Mouse (Mus musculus) hematopoietic stem cell, adult 5-6 weeks (primary cell): ENCODE results near the gene Igf1r. TPM values are rescaled to one million over a fixed set of nuclear protein-coding genes. Genes with fewer than 3 reads are reported as not detected.

Source experiments
- ATAC-seq, 2 experiments: fragments of 125-278 bp in 1 of 2; replicated peaks in 1 of 2; 2 replicates each; pipeline ENCODE4 v1.8.0; 2016 to 2017; ENCODE audit warnings: inconsistent platforms in 2 of 2, mild to moderate bottlenecking in 2 of 2, moderate number of reproducible peaks in 2 of 2, low read depth in 1 of 2, moderate TSS enrichment in 1 of 2; ENCODE audit not compliant: low FRiP score in 2 of 2, poor library complexity in 2 of 2, severe bottlenecking in 2 of 2, insufficient read depth in 1 of 2, low TSS enrichment in 1 of 2
- total RNA-seq: library from RNA; stranded (forward); fragments of 172-1452, 232-1000 nt; gene quantifications from 2 replicates; pipeline ENCODE4 v1.2.3, GENCODE M21; 2017

Igf1r gene
- total RNA-seq, 1 experiment from 2014 or later = 31.6 TPM

DNA sequence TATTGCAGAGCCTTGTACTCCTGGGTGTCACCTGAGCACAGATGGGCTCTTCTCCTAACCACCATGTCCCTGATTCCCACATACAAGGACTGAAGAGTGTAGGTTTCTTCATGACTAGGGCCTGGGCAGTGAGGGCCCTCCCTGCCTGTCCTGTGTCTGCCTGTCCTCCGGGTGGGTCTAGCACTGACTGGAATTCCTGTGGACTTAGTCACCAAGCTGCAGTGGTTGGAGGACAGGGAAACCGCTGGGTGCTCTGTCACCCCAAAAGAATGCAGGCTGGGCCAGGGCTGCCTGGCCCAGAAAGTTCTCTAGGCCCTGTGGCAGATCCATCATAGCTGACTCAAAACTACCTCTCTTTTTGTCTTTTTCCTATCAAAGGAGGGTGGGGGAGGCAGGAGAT lies 69.1 kb downstream of the Igf1r start:
- ATAC-seq = no peak

DNA sequence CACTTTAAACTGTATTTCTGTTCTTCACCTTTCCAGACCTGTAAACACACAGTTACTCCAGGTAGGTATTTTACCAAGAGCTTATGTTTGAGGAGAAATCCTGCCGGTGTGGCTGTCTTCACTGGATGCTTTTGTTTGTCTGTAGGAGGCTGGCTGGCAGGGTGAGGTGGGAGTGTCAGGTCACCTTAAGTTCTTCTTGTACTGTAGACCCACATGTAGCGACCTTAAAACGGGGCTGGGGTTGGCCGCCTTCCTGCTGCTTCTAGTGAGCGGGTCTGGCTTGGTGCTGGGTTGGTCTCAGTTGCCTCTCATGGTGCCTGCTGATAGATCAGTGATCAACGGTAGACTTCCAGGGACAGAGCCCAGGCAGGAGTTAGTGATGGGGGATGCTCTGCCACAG lies 69.6 kb downstream of the Igf1r start:
- no peak for ATAC-seq

DNA sequence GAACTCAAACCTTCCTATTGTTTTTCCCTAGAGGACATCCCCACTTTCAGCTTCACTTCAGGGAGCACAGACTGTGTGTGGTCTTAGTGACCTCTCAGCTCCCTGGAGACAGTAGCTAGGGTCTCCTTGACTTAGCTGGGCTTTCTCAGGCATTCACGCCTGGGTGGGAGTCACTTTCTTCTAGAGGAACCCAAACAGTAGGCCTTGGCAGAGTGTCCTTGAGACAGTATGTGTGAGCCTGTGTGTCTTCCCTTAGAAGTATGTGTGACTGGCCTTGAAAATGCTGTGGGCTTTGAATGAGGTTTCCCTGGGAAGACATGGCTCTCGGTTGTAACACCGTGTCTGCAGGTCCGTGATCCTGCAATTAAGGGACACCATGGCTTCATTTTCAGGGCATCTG lies 71.3 kb downstream of the Igf1r start:
- ATAC-seq = no peak

DNA sequence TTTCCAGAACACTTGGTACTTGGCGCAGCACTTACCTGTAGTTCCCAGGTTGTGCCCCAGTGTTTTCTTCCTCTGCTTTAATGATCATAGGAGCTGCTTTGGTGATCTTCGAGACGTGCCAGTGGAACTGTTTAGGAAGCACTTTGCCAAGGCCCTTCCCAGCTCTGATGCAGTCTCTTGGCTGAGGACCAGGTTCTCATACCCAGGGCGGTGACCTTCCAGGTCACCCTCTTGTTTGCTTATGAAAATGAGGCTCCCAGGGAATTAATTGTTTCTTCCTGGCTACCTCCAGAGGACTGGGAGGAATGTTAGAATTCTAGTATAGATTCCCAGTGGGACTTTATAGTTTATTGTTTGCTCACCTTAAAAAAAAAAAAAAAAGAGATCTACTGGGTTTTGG lies 72.0 kb downstream of the Igf1r start:
- no peak for ATAC-seq

DNA sequence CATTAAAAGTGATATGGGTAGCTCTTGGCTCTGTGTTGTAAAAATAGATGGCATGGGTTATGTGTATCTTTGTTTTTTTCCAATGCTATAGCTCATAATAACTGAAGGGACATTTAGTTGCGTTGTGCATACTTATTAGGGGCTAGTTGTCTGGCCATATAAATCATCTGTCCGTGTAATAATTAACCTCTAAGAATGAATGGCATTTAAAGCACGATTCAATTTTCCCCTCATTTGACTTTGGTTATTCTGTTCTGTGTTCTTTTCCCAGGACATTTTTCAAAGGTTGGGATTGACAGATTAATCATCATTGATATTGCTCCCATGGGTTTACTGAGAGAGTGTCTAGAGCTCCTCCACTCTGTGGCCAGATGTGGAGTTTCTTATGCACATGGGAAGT lies 72.8 kb downstream of the Igf1r start:
- ATAC-seq = no peak

DNA sequence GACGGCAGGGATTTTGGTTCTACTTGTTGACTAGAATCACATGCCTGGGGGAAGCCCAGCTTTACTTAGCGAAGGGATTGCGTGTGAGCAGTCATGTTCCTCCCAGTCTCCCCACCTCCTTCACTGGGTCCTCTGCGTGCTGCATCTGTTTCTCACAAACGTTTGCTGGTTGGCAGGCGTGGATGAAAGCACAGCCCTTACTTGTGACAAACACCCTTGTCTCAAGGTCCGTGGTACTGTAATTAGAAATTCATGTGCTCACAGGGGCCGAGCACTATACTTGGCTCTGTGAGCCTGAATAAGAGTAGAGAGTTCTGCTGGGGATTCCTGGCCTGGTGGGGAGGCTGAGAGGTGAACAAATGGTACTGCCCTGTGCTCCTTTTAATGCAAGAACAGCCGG lies 73.4 kb downstream of the Igf1r start:
- no peak for ATAC-seq

DNA sequence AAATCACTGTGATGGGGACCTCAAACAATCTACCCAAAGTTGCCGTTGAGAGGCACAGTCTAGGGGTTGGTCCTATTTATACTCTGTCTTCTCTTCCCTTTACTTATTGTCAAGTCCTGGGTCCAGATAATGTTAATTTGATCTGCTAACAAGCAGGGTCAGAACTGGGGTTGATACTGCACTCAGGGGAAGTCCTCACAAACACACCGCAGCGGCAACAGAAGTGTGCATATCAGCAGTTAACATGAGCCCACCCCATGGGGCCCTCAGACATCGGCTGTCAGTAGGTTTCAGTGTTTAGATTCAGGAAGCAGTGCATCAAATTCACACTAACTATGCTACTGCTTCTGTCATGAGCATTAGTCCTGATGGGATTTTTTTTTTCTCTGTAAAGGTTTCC lies 75.5 kb downstream of the Igf1r start:
- no peak for ATAC-seq

DNA sequence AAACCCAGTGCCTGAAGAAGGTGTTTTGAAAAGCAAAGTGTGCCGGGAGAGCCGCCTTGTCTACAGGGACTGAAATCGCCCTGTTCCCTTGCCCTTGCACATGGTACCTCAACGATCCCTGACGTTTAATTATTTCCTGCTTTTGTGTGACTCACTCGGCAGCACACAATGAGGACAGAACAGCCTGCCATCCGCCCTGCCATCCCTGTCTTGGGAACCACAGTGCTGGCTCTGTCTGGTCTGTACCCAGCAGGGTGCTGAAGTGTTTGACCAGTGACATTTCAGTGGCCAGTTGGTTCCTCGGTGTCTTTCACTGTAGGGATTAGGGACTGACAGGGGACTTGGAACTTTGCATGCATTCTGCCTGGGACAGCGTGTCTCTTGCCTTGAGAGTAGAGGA lies 78.2 kb downstream of the Igf1r start:
- ATAC-seq = no peak

DNA sequence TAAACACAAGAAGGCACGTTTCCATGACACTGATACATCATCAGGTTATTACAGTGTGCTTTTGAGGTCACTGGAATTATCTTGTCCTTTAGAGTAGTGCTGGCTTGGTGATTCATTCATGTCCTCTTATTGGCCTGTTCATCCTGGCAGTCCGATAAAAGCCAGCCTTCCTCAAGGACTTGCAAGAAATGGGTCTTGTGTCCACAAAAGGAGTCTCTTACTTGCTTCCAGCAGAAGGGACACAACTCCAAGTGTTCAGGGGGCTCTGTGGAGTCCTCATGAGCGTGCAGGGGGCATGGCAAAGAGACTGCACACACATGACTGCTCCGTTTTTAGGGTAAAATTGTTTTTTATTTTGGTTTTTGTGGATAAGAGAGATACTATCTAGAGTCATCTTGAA lies 83.9 kb downstream of the Igf1r start:
- ATAC-seq = no peak

DNA sequence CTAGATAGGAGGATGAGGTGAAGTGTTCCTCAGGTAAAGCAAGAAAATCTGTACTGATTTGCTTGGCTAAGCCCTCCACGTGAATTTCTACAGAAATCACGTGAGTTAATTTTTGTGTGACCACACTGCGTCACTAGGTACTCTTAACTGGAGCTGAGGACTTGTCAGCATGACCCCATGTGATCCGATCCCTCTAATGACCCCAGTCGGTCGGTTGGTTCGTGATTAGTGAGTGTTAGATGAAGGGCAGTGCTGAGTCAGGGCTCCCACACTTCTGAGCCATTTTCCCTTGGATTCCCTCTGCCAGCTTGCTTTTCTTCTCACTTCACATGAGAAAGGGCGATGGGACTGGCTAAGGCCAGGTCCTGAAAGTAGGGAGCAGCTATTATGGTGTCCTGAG lies 86.2 kb downstream of the Igf1r start:
- ATAC-seq = no peak

DNA sequence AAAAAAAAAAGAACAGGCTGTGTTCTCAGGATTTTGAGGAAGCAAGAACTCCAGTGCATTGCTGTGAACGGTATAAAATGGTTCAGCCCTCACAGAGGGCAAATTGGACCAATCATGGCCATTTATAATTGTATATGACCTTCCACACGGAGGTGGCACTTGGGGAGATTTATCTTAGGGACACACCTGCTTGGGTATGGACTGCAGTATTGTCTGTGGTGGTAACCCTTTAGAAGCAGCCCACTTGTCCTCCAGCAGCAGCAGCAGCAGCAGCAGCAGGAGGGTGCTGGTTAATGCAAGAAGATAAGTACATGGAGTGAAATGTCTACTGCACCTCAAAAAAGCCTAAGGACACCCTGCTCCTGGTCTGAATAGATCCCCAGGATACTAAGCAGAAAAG lies 86.9 kb downstream of the Igf1r start:
- ATAC-seq = no peak

DNA sequence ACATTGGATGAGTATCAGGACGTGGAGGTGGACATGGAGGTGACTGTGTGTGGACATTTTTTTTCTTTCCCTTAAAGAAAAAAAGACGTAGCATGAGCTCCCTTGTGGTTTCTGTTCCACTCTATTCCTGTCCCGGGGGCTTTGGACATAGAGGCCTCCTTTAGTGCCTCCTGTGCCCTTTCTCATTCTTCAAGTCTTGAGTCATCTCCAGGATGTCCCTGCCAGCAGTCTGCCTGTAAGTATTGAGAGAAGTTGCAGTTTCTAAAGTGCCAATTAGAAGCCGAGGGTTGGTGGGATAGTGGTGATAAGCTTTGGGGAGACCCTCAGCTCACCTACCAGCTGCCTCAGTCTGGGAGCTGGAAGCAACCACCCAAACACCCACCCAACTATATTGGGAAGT lies 92.0 kb downstream of the Igf1r start:
- ATAC-seq = no peak

DNA sequence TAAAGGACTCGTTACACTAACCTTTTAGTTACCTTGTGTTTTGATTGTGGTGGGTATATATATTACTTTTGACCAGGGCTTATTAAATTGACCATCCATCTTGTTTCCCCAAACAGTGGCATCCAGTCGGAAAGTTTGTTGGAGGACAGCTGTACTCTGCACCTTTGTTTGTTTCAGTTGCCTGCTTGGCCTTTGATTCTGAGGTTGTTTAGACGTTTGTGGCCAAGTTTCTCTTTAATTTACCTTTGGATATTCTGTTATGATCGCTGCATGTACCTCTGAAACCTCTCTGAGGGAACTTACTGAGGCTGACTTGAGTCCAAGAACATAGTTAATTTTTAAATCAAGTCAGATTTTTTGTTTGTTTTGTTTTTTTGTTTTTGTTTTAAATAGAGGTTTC lies 94.5 kb downstream of the Igf1r start:
- no peak for ATAC-seq

DNA sequence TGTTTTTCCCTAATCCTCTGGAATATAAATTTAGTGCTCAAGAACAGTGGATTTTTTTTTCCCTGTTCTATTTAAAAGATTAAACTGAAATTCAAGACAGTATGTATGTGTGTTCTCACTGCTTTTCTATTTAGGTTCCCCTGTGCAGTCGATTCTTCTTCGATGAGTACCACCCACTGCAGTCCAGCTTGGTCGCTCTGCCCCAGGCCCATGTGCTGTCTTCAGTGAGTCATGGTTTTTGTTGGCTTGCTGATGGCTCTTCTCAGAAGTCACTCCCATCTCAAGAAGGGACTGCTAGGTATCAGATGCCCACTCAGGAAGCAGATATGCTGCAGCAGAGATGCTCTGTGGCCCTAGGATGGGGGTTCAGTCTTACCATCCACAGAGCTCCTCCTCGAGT lies 95.9 kb downstream of the Igf1r start:
- no peak for ATAC-seq

DNA sequence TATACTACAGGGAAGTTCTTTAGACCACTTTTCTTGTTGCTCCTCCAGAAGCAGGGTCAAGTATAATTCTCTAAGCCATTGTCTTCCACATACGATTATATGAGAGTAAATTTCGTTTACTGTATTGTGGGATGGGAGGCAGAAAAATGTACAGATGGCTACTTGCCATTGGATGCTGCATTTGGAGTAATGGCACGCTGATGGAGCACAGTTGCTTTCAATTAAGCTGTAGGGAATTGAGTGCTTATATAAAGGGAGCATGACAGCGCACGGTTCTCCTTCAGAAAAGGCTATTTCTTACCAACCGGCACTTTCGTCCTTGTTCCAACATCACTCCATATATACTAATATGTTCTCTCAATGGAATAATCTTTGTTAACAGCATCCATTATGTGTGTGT lies 96.4 kb downstream of the Igf1r start:
- ATAC-seq = no peak

DNA sequence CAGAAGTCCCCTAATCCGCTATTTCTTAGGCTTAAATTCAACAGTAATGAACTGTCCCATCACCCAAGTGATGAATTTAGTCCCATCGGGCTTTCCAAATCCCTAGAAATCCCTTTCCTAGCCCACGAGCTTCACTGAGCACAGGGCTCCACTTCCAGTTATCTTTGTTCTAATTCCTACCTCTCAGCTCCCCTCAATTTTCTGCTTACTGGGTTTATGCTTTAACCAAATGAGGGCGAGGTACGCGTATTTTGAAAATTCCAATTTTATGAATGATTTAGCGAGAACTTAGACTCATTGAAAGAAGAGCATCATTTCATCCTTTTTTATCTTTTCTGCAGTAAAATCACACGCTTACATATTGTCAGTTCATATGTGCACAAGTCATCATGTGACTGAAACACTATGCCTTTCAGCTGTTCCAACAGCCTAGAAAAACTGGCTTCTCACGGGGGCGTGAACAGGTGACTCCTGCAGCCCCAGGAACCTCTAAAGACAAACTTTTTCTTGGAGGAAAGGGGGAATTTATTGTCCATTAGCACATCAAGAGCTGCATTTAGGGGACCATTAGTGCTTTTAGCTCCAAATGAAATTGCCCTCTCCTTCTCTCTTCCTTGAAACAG lies 100.5 kb downstream of the Igf1r start:
- ATAC-seq = no peak

DNA sequence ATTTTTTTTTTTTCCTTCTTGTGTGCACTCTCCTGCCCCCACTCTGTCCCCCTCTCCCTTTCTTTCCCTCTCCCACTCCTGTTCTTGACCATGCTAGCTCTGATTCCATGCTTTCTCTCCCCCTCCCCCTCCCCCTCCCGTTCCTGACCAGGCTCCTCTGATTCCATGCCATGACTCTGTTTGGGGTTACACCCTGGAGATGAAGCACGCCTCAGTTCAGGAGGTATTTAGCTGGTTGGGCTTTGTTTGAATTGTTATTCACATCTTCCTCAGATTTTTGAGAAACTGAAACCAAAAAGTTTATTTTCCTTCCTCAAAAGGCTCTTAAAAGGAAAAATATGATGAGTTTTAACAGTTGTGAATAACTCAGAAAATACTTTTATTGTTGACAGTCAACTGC lies 101.9 kb downstream of the Igf1r start:
- ATAC-seq = no peak

DNA sequence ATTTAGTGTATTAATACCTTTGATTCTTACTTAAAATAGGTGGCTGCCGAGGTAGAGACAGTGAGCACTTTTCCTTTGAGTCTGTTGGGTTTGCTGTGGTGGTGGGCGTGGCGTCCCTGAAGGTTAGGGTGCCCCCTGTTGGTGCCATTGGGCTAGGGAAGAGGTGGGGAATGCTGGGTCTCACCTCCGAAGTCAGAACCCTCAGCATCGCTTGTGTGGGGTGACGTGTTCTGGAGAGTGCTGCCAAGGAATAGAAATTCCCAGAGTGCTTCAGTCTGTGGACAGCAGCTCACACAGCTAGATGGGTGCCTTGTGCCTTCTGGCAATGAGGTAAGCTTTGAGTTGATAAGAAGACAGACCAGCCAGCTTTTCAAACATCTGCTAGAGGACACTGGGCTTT lies 102.3 kb downstream of the Igf1r start:
- 0 out of 4 replicates have a peak, but pooled peaks of 1 of the 2 experiments have one; percentile 11 for ATAC-seq

DNA sequence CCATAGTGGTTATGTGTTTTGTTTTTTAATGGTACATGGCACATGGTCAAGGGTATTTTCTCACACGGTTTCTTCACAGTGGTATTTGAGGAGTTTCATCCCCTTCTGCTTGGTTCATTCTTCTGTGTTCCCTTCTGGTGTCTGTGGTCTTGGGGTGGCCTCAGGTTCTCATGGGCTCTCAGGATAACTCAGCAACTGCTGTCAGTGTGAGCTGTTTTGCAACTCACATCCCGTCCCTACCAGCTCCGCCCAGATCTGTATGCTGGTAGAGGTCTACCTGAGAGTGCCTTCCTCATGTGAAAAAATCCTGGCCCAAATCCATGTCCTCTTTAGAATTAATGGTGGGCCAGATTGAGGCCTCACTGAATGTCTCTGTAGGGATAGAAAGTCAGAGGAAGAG lies 104.4 kb downstream of the Igf1r start:
- ATAC-seq = no peak

DNA sequence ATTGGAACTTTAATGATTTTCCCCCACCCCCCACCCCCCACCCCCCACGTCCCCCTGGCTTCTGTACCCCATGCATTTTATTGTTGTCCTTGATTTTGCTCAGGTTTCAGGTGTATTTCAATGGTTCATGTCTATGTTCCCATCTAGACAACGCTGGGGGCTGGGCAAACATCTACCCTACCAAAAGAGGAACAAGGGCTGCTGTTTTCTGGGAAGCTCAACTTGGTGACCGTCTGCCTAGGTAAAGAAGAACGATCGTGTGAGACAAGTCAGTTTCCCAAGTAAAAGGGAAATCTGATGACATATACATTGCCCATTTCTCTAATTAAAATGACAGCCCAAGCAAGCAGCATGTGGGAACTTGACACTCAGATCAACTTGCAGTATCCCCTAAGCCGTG lies 107.1 kb downstream of the Igf1r start:
- no peak for ATAC-seq
